Mouse (Mus musculus) kidney, adult 8-10 months (tissue): ENCODE measurements around the gene Gm7358.
"Not testable (repeated sequence)": the region's sequence is repeated elsewhere in the genome, so short reads cannot be mapped to it uniquely, and the experiment has no call there.

Source experiments
- DNase-seq, 2 experiments: peaks; one replicate each; pipeline ENCODE4 v3.0.0; 2022

Gm7358 gene

DNA sequence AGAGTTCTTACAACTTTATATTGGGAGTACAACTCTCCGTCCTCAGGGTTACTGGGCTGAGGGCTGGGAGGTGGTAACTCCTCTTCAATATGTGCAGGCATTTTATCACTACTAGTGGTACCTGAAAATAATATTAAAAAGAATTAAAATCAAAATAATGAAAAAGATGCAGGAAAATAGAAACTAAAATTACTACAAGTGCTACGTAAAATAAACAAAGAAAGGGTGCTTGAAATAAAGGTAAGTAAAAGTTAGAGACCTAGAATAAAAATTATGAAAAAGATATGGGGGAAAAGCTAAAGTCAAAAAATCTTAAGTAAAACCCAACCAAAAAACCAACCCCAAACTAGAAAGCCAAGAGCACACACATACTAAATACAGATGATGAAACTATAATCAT, at the start of gene Gm7358:
TSS of gene Gm7358 (minus strand) at position 101 of the 400 bp plus-strand sequence.
- DNase-seq: not testable (repeated sequence)

- DNase-seq: not testable (repeated sequence)
Measured at GRCm38 (mm10) chr17:14103018-14103417, 43.7 kb upstream of the Gm7358 start.

DNA sequence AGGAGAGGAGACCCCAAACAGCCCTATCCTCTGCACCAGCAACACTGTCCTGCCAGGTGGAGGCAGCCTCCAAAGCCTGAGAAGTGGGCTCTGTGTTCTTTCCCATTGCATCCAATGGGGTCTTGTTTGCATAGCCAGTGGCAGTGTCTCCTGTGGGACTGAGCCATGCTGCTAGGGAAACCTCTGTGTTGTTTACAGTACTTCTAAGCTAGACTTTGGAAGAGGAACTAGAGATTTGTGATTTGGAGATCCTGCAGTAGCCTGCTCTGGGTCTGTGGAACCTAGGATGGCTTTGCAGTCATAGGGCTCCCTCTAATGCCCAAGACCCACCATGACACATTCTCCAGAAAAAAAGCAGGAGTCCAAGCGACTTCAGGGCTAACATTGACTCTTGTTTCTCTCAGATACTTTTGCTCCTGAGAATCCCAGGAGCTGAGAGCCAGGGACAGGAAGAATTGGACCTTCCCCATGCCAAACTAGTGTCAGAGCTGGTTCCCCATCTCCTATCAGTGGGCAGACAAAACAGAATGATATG, 42.2 kb upstream of the Gm7358 start:
- peak; percentile 14 to 46 for DNase-seq

GRCm38 (mm10) chr17:14099886-14100285, 40.6 kb upstream of the Gm7358 start:
- not testable (repeated sequence) for DNase-seq

- DNase-seq: peak; percentile 22 to 31
Measured at GRCm38 (mm10) chr17:14094165-14094564, 34.8 kb upstream of the Gm7358 start.

DNA sequence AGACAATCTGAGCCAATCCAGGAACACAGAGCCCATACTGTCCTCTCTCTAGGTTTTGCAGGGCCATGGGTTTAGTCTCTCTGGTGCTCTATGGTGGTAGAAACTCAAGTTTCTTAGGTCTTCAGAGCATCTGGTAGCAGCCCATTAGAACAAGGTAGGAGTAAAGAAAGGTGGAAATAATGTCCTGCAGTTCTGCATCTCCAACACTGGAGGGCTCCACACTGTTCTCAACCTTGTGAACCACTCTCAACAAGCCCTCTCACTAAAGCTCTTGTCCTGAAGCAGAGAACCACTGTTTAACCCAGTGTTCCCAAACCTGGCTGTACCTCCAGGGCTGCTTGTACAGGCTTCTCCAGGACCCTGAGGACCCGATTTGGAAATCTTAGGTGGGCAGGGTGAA, 27.3 kb upstream of the Gm7358 start:
- not testable (repeated sequence) for DNase-seq

DNA sequence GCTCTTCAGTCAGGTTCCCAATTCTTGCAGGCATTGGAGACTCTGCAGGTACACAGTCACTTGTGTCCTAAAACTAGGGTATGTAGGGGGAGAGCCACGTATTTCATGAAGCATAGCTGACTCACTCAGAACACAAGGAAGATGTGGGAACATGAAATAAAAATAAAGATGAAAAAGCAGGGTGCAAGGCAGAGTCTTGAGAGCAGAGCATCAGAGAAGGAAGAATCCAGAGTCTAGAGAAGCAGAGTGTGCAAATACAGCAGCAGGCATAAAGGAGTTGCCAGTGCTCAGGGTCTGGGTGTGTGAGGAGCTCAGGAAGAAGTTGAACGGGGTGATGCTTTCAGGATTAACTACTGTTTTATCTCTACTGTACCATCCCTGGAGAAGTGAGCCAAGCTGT, 17.5 kb downstream of the Gm7358 start:
- DNase-seq: not testable (repeated sequence)

DNA sequence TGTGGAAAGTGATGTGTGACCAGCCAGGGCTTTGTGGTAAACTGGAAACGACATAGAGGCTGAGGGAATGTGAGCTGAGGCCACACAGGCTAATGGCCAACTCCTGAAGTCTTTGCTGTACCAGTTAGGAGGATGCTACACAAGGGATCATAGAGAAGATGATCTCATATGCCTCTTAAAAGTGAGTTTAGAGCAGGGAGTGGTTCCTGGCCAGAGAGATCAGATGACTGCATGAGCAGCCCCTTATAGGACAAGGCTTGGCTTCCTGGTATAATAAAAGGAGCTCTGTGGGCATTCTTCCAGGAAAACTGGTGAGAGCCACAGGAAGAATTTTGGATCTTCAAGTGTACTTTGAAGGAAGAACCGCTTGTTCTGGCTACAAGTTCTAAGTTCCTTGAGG, 22.3 kb downstream of the Gm7358 start:
- DNase-seq: not testable (repeated sequence)

GRCm38 (mm10) chr17:14036113-14036512, 23.2 kb downstream of the Gm7358 start:
- peak; percentile 4 to 6 for DNase-seq
